Mouse (Mus musculus) layer of hippocampus, postnatal 36 days (tissue): ENCODE results near the gene Islr. TPM values are rescaled to one million over a fixed set of nuclear protein-coding genes. Genes with fewer than 3 reads are reported as not detected.
A peak's percentile ranks its signal among the peaks of the same experiment; 100 is the strongest.

Experiments used
- DNase-seq, 2 experiments: peaks; one replicate each; pipeline ENCODE4 v3.0.0; 2022
- total RNA-seq, 2 experiments: library from RNA; stranded (reverse); gene quantifications; 2 replicates each; pipeline ENCODE4 v1.2.3; 2021

Gene Islr
- total RNA-seq, 2 experiments from 2014 or later, result 11.5 to 14.5 TPM

GRCm38 (mm10) chr9:58150733-58151361, 53.3 kb downstream of the Islr start:
- no peak for DNase-seq

- no peak for DNase-seq
Measured at GRCm38 (mm10) chr9:58148806-58149205, 55.3 kb downstream of the Islr start.

GRCm38 (mm10) chr9:58145417-58145816, 58.7 kb downstream of the Islr start:
- DNase-seq, result no peak

GRCm38 (mm10) chr9:58144664-58145063, 59.4 kb downstream of the Islr start:
- DNase-seq, result no peak

- no peak for DNase-seq
Measured at GRCm38 (mm10) chr9:58143419-58143818, 60.7 kb downstream of the Islr start.

- DNase-seq, result peak; percentile 56 to 62
Measured at GRCm38 (mm10) chr9:58139947-58140346, 64.2 kb downstream of the Islr start.

GRCm38 (mm10) chr9:58135921-58136321, 68.2 kb downstream of the Islr start:
- DNase-seq, result no peak

- DNase-seq, result no peak
Measured at GRCm38 (mm10) chr9:58134906-58135305, 69.2 kb downstream of the Islr start.

- DNase-seq, result no peak
Measured at GRCm38 (mm10) chr9:58133893-58134884, 69.9 kb downstream of the Islr start.

GRCm38 (mm10) chr9:58131735-58132134, 72.4 kb downstream of the Islr start:
- no peak for DNase-seq

GRCm38 (mm10) chr9:58130909-58131308, 73.2 kb downstream of the Islr start:
- DNase-seq, result no peak

GRCm38 (mm10) chr9:58129508-58129907, 74.6 kb downstream of the Islr start:
- DNase-seq, result no peak

GRCm38 (mm10) chr9:58128926-58129413, 75.1 kb downstream of the Islr start:
- no peak for DNase-seq

- DNase-seq, result no peak
Measured at GRCm38 (mm10) chr9:58125811-58126210, 78.3 kb downstream of the Islr start.

- DNase-seq, result no peak
Measured at GRCm38 (mm10) chr9:58125085-58125484, 79.0 kb downstream of the Islr start.

- no peak for DNase-seq
Measured at GRCm38 (mm10) chr9:58118671-58119070, 85.4 kb downstream of the Islr start, which contains the start of gene Ccdc33. Ccdc33 (minus strand) TSS chr9:58118823.

GRCm38 (mm10) chr9:58116024-58116651, 88.0 kb downstream of the Islr start:
- DNase-seq, result no peak

GRCm38 (mm10) chr9:58115297-58115925, 88.7 kb downstream of the Islr start:
- no peak for DNase-seq

GRCm38 (mm10) chr9:58114019-58114418, 90.1 kb downstream of the Islr start:
- no peak for DNase-seq

- DNase-seq, result no peak
Measured at GRCm38 (mm10) chr9:58113279-58113884, 90.7 kb downstream of the Islr start.

GRCm38 (mm10) chr9:58112866-58113278, 91.2 kb downstream of the Islr start:
- DNase-seq, result peak in 1 of 2 experiments; percentile 32

GRCm38 (mm10) chr9:58112321-58112751, 91.8 kb downstream of the Islr start:
- no peak for DNase-seq
